Mouse (Mus musculus): Measurements from ENCODE around the gene Gpr135. TPM values are rescaled to one million over a fixed set of nuclear protein-coding genes. Genes with fewer than 3 reads are reported as not detected.

Gene Gpr135
- 0.37 TPM for total RNA-seq (2023)

DNA sequence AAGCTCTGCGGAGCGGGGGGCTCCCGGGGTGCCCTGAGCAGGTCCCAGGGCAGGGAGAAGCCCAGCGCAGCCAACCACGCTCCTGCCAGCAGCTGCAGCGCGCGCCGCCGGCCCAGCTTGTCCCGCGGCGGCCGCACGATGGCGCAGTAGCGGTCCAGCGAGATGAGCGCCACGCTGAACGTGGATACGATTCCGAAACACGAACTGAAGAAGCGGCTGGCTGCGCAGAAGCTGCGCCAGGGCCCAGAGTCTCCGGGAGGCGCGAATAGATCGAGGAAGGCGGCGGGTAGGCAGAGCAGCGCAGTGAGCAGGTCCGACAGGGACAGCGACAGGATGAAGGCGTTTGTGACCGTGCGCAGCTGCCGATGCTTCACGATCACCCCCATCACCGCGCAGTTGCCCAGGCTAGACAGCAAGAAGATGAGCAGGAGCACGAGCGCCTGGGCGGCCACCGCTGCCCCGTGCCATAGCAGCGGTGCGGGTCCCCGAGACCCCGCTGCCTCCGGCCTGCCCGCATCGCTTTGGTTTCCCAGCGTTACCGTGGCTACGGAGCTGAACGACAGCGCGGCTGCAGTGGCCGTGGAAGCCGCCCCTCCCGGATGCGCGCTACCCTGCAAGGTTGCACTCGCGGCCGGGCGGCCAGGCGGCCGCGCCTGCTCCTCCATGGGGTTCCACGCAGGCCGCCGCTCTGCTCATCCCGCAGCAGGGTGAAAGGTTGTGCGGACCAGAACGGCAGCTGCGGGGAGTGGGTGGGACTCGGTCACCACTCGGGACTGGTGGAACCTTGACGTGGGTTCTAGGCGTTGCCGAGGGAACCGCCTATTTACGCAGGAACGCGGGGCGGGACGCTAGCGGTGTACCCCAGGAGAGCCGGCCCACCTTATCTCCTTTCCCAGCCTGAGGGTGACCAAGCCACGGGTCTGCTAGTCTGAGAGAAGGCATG is at the start of gene Gpr135:
Gpr135 (minus strand) TSS at position 799 of the 943 bp plus-strand sequence.

DNA sequence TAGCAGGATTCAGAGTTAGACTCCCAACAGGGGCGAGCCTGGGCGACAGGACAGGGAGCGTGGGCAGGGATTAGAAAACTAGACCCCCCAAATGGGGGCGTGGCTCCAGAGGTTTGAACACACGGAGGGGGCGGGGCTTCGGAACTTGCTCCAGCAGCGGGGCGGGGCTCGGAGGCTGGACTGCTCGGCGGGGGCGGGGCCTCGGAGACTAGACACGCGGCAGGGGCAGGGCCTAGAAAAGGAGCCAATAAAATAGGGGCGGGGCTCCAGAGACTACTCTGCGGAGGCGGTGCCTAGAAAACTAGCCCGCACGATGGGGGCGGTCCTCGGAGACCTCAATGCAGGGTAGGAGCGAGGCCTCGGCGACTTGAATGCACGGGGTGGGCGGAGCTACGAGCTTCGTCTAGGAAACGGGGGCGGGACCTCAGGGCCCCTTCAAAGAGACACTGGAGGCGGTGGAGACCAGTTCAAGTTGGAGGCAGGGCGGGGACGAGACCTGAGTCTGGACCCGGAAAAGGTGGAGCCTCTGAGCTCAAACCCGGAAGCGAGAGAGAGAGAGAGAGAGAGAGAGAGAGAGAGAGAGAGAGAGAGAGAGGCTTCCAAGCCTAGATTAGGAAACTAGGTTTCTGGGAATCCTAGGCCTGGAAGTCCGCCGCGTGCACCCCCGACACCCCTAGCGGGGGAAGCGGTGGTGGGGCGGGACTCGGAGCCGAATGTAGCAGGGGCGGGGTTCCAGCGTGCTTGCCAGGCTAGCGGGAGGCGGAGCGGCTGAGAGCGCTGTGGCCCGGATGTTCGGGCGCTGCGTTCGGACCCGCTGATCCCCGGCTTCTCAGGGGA is 14.6 kb upstream of the Gpr135 start, which contains the start of the genes L3hypdh and Jkamp:
L3hypdh (minus strand) TSS at position 111 of the 837 bp plus-strand sequence.
Jkamp (plus strand) TSS at position 261 of the 837 bp plus-strand sequence.

Other genes starting within 250 kb of the Gpr135 start
- 7.3 TPM for gene Daam1, start 240.0 kb downstream of the Gpr135 start, total RNA-seq (2023)
- gene L3hypdh, start 14.3 kb upstream of the Gpr135 start, total RNA-seq (2023) = not detected
- 18.4 TPM for gene Jkamp, start 14.5 kb upstream of the Gpr135 start, total RNA-seq (2023)
- gene Ccdc175, start 113.9 kb upstream of the Gpr135 start, total RNA-seq (2023) = not detected